Mouse (Mus musculus) small intestine, adult 2 months (tissue): ENCODE measurements around the gene Mrpl14.

Experiments
- CTCF ChIP-seq: fragments of 200-500 bp; IDR thresholded peaks from 2 replicates; pipeline ENCODE4 v1.5.1; 2012; ENCODE audit warnings: low read depth, mild to moderate bottlenecking, control low read depth, inconsistent platforms, low read length, moderate library complexity, mixed read lengths; ENCODE audit not compliant: insufficient replicate concordance, insufficient read length; ENCODE audit errors: extremely low read depth
- POLR2A ChIP-seq: fragments of 200-500 bp; IDR thresholded peaks from 2 replicates; pipeline ENCODE4 v1.6.1; 2012; ENCODE audit warnings: low read depth, mild to moderate bottlenecking, control low read depth, inconsistent platforms, low read length, moderate library complexity

DNA sequence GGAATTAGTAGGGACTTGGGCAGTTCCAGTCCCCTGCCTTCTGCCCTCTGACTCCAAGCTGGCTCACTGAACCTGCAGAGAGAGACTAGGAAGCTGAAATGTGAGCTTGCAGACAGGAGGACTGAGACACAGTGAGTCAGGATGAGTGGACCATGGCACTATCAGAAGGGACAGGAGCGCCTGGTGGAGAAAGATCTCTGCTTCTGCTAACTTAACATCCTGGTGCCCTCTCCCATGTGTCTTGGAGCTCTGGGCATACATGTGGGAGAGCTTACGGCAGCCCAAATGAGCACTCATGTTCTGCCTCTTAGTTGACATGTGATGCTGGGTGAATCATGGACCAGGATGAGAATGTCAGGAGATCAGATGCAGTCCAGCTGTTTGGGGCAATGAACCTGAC is 59.5 kb downstream of the Mrpl14 start:
- TF ChIP-seq POLR2A: no peak
- no peak for TF ChIP-seq CTCF
